Mouse (Mus musculus) ES-Bruce4 (cell line): Measurements from ENCODE around the gene Arf4.

Experiments used
- CTCF ChIP-seq: IDR thresholded peaks from one replicate; pipeline ENCODE4 v1.8.1; 2011; ENCODE audit warnings: low read depth, low read length
- EP300 ChIP-seq: IDR thresholded peaks from 2 replicates; pipeline ENCODE4 v1.6.1; 2011; ENCODE audit warnings: low read depth, low read length; ENCODE audit not compliant: insufficient read depth
- POLR2A ChIP-seq: IDR thresholded peaks from one replicate; pipeline ENCODE4 v1.8.1; 2011; ENCODE audit warnings: low read length; ENCODE audit not compliant: insufficient read depth

GRCm38 (mm10) chr14:26662488-26662887 lies 24.6 kb downstream of the Arf4 start:
- TF ChIP-seq EP300, result no peak
- no peak for TF ChIP-seq CTCF
- TF ChIP-seq POLR2A, result no peak
